Mouse (Mus musculus) lung, postnatal 10 days (tissue): Measurements from ENCODE around the gene Dnajc16.

Experiments
- DNase-seq: peaks from one replicate; pipeline ENCODE4 v3.0.0; 2021

Dnajc16 gene

DNA sequence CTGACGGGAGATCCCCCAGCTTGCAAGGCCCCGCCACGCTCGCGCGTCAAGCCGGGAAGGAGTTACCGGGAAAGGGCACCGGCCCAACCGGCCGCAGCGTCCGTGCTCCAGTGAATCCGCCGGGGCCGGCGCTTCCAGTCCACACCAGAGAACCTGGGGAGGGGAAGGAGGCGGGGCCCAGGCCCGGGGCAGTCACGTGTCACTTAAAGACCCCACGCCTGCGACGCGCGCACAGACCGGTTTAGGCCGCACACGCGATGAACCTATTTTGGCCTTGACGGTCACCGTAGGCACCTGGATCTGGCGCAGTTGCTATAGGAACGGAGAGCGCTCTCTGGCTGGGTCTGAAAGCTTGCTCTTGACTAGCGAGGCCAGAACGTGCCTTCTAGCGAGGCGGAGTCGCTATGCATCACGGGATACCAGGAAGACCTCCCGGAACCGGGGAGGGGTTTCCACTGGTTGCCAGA, at the start of gene Dnajc16:
Gene Dnajc16 (minus strand): TSS at position 408 of the 467 bp plus-strand sequence.
- peak; percentile 98 for DNase-seq

DNA sequence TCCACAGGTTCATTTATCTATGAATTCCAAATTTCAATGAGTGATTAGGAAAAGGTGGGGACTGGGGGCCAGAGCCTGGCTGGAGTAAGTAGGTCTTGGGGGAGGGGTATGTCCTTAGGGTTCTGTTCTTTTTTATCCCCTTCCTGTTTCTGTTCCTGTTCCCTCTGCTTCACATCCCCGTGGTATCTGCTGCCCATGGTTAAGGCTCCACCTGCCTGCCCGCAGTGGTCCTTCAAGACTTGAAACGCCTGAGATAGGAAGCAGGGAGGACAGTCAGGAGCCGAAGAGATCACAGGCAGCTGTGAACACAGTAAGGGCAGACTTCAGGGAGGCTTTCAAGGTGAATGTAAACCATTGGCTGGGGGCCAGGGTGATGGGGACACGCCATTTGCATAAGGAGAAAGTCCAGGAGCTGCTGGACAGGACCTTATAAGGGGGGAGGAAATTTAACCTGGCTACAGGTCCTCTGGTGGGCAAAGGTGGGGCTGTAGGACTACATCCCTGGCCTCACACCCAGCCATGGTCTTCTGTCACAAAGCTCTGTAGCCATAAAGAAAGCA, 43.9 kb upstream of the Dnajc16 start:
- no peak for DNase-seq

DNA sequence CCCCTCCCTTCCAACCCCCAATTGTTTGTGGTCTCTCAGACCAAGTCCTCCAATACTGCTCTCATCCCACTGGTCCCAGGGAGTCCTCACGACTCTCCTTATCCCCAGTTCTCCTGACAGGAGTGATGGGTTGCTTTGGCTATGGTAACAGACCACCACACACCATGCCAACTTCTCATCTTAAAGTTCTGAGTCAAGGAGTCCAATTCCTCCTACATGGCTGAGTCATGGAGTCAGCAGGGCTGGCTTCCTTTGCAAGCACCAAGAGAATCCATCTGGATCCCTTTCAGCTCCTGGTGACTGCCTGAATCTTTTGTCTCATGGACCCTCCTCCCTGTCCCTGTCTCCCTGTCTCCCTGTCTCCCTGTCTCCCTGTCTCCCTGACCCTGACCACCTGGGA, 43.2 kb upstream of the Dnajc16 start:
- no peak for DNase-seq

DNA sequence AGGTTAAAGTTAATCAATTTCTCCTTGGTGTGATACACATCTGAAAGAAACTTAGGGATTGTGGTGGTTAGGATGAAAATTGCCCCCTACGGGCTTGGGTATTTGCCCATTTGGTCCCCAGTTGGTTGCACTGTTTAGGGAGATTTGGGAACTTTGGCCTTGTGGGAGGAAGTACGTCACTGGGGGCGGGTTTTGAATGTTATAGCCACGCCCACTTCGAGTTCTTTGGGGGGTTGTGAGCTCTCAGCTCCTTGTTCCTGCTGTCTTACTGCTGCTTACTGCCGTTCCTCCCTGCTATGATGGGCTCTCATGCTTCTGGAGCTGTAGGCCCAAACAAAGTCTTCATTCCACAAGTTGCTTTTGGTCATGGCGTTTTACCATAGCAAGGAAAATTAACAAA, 40.6 kb upstream of the Dnajc16 start:
- DNase-seq = no peak

DNA sequence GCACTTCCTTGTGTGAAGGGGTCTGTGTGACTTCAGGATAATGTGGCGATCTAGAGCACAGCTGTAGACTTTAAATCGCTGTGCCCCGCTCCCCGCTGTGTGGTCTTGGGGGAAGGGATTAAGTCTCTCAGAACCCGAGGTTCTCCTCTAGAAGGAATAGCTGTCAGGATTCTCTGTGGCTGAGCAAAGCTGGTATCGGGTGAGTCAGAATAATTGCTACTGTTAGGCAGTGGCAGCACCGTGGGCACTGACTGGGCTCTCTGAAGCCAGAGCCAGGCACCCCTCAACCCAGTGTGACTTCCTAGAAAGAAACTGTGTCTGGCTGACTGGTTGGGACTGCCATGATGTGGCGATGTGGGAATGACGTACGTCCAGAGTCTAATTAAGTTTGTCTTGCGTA, 39.6 kb upstream of the Dnajc16 start:
- no peak for DNase-seq

DNA sequence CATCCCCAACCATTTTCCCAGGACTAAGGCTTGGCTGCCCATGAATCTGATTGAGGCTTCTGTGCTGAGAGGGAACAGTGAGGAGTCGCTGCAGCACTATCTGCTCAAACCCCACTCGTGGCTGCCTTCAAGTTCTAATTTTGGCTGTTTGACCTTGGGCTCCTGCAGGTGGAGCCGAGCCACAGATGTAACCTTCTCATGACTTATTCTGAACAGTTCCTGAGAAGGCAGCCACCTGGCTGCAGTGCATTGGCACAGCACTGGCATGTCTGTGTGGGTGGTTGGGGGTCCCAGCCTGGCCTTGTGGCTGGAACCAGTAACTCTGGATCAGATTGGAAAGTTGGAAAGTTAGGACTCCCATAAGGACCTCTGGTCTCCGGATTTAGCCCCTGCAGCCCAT, 37.4 kb upstream of the Dnajc16 start:
- no peak for DNase-seq

DNA sequence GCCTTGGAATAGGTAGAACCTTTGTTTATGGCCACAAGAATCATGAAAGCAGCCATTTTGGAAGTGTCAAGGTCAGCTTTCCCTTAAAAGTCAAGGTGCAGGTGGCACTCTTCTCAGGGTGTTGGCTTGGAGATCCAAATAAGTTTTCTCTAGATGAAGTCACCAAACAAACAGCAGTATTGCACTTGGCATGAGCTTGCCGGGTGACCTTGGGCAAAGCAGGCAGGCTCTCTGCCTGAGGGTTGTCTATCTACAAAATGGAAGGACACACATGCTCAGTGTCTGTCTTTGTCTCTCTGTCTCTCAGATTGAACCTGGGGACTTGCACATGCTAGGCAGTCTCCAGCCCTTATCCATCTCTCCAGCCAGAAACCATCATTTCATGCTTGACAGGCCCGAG, 36.7 kb upstream of the Dnajc16 start:
- no peak for DNase-seq

DNA sequence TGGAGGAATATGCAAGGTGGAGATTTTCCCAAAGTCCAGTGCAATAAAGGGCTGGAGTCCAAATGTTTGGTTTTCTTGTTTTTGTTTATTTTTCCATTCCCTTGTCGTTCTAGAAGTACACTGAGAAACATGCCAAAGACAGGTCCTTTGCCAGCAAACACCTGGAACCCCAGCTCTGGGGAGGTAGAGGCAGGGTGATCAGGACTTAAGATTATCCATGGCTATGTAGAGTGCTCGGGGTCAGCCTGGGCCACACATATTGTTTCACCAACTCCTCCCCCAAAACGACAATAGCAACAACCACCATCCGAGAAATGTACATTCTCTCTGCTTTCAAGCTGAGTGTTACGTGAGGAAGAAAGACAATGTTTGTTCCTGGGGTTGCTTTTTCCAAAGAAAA, 35.3 kb upstream of the Dnajc16 start, which contains the start of gene Cela2a:
Gene Cela2a (minus strand): TSS at position 101 of the 400 bp plus-strand sequence.
- DNase-seq = no peak

DNA sequence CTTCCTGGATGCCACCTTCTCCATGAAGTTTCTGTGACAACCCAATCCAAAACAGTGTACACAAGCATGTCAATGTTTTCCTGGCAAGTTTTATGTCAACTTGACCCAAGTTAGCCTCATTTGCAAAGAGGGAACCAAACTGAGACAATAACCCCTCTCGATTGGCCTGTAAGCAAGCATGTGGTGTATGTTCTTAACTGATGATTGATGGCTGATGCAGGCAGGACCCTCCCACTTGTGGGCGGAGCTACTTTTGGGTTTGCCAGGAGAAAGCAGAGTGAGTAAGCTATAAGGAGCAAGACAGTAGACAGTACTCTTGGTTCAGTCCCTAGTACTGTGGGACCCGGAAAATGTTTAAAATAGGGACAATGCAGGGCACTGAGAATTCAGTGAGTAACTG, 32.2 kb upstream of the Dnajc16 start:
- peak; percentile 60 for DNase-seq

DNA sequence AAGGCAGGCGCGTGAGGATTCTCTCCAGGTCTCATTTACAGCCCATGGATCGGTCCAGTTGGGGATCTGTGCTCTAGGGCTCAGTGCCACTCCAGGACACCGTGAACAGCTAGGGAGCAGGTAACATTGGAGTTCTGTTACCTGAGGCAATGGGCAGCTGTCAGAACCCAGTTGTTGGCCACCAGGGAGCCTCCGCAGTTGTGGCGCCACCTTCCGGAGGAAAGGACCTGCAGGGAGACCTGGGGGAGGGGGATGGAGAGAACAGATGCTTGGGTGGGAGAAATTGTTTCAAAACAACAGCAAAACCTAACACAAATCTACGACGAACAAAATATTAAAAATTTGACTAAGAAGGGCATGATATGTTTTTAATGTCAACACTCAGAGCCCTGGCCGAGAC, 31.4 kb upstream of the Dnajc16 start:
- peak; percentile 49 for DNase-seq

DNA sequence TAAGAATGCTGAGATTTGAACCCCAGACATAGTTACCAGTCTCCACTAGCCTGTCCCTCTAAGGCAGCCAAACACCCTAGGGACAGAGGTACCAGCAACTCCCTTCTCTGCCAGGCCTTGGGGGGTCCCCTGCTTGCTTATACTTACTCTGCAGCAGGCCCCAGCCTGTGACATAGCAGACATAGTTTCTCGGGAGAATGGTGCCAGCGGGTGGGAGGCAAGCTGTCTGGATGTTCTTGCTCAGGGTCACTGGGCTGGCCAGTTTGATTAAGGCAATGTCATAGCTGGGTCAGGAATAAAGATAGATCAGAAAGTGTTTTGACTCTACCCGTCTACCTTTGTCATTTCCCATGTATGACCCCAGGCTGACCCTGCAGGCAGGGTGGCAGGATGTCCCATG, 30.4 kb upstream of the Dnajc16 start:
- no peak for DNase-seq

DNA sequence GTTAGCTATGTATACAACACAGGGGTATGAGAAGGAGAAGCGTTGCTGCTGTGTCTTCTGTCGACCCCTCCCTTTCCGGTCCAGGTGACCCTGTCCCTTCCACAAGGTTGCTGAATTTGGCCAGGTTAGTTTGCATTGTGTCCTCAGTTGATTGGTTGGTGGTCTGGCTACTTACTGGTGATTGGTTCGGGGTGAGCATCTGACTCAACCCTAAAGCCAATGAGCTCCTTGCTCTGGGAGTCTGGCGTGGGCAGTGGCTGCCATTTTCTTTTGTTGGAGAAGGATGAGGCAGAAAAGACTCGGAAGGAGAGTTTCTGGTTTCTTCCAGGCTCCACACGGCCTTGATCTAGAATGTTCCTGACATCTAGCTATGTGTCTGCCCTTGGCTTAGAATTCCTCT, 28.6 kb upstream of the Dnajc16 start:
- no peak for DNase-seq

DNA sequence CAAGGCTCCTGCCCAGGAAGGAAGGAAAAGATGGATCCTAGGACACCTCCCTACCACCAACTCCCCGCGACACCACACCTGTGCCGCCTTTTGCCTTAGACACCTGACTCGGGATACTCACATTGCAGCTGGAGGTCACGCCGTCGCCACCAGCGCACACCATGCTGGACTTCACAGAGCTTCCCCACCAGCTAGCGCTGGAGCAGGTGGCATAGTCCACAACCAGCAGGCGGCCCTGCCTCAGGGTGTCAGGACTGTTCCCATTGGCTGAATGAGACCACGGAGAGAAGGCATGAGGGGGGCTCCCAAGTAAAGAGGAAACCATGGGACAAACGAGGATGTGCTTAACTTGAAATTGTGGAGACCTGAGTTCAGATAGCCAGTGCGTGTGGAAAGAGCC, 28.1 kb upstream of the Dnajc16 start:
- DNase-seq = no peak

DNA sequence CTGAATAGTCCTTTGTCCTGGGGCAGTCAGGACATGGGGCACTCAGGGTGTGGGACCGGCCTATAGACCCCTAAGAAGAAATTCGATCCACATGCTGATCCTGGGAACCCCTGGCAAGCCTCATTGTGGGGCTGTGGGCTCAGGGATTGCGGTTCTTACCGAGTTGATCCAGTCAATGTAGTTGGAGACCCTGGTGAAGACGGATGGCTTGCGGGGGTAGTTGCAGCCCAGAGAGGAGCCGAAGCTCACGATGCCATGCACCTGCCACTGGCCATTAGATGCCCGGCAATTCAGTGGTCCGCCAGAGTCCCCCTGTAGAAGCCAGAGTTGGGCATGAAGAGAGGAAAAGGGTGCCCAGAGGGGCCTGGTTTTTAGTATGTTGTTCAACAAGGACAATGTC, 27.0 kb upstream of the Dnajc16 start:
- DNase-seq = no peak

DNA sequence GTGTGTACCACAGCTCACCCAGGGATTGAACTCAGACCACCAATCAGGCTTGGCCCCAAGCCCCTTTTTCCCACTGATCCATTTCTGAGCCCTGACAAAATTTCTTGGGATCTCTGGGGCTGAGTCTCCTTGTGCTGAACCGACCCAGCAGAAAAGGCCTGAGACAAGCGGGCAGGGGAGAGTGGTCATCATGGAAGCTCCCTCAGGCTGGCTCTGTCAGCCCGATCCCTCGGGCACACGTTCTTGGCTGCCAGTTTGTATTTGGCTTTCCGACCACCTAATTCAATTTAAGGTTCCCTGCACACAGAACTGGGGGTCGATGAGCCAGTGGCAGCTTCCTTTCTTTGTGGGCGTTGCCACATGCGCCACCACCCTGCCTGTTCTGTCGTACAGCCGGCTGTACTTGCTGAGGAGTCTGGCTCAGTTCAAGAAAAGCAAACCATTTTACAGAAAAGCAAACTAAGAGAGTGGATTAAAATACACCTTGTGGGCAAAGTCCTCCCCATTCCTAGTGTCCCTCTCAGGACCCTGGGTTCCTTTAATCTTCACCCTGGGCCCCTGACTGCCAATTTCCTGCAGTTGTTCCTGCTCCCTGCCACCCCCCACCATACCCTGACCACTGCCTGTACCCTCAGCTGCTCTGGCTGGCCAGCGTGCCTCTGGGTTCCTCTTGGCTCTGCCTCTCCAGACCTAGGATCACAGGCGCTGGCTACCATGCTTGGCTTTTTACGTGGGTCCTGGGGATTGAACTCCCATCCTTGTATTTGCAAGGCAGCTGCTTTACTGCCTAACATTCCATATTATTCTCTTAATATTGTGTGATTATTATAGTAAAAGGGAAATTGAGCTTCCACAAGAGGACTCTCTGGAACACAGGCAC, 26.3 kb upstream of the Dnajc16 start:
- DNase-seq = no peak

DNA sequence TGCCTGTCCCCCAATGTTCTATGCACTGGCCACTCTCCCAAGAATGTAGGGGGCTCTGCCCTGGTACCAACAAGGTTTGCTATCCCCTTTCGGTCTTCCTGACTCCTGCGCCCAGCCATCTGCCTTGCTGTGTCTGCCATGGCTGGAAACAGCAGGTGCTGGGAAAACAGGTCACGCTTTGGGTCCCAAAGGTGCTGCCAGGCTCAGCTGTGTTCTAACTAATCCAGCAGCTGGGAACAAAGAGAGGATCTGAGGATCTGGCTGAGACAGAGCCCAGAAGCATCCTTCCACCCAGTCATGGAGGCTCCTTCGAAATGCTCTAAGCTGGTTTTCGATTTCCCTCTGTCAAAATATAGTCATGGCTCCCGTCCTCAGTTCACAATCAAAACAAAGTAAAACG, 25.5 kb upstream of the Dnajc16 start:
- no peak for DNase-seq

DNA sequence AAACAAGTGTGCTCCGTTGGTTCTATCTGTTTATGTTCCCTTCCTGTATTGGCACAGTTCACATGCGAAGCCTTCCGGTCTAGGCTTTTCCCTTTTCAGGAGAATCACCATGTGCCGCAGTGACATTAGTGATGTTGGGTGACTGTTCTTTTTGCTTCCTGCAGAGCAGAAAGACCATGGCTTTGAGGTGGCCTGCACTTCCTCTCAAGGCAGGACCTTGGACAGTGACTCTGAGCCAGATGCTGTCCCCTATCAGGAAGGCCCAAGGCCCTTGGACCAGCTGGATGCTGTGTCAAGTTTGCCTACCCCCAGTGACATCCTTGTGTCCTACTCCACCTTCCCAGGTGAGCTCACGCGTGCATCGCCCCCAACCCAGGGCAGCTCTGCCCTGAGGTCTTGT, 20.6 kb upstream of the Dnajc16 start:
- no peak for DNase-seq

DNA sequence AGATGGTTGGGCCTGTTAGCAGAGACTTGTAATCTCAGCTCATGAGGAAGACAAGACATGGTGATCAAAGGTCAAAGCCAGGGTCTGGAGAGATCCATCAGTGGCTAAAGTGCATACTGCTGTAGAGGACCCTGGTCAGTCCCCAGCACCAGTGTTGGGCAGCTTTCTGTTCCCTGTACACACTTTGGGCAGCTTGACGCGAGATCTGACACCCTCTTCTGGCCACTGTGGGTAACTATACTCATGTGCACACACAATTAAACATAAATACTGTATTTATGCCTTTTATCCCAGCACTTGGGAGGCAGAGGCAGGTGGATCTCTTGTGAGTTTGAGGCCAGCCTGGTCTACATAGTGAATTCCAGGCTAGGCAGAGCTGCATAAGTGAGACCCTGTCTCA, 20.2 kb upstream of the Dnajc16 start:
- no peak for DNase-seq

DNA sequence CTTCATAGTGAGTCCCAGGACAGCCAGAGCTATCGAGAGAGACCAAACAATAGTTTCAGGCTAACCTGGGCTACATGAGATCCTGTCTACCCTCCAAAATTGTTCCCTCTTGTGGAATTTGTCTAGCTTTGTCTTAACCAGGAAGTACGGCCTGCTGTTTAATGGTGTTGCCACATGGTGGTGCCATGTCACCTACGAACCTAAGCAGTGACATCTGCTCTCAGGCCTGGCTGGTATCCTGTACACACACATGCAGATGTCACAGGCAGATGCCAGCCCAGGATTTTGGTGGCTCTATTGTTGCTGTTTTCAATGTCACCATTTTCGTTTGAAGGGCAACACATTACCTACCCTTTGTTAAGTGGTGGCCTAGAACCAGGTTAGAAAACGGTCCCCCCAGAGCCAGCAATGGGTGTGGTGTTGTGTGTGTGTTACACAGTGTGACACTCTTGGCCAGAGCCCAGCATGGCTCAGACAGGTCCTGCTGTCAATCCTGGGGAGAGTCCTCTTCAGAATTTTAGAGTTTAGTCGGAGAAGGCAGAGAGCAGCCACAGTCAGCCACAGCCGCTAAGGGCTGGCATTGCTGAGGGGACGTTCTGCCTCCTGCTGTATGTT, 19.2 kb upstream of the Dnajc16 start:
- peak; percentile 29 for DNase-seq

DNA sequence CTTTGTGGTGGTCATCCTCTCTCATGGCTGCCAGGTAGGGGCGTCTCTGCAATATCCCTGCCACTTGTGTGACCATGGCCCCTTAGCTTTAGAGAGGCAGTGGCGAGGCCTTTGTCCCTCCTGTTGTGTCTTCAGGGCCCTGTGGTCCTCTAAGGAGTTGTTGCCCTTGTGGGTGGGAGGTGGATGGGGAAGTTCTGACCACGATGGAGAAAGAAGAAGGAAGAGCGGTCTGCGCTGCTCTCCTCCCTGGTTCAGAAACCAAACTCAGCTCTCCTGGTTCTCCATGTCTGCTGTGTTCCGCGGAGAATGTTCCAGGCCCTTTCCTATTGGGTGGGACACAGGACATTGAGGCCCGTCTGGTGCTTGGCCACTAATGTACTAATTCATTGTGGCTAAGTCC, 15.2 kb upstream of the Dnajc16 start:
- DNase-seq = no peak

DNA sequence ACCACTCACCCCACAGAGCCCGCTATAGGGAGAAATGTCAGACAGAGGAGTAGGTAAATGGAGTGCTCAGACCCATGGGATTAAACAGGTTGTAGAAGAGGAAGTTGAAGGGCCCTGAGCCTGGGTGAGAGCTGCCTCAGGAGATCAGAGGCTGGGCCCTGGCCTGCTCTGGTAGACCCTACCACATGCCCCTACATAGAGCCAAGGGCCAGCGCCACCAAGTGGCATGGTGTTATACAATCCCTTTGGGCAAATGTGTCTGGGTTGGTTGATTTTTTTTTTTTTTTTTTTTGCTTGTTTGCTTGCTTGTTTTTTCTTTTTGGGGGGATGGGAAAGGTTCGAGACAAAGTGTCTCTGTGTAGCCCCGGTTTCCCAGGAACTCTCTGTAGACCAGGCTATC, 13.4 kb upstream of the Dnajc16 start:
- no peak for DNase-seq

DNA sequence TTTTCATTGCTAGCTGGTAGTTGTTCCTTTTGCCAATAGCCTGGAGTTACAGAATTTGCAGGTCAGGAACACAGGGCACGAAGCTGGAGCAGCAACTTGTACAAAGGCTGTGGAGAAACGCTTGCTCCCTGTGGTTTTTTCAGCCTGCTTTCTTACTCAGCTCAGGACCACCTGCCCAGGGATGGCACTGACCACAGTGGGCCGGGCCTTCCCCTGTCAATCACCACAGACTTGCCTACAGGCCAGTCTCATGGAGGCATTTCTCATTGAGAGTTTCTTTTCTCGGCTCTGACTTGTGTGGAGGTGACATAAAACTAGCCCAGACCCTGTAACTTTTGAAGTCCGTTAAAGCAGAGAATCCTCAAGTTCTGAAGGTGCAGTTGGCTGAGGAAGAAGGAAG, 6.8 kb upstream of the Dnajc16 start:
- no peak for DNase-seq

DNA sequence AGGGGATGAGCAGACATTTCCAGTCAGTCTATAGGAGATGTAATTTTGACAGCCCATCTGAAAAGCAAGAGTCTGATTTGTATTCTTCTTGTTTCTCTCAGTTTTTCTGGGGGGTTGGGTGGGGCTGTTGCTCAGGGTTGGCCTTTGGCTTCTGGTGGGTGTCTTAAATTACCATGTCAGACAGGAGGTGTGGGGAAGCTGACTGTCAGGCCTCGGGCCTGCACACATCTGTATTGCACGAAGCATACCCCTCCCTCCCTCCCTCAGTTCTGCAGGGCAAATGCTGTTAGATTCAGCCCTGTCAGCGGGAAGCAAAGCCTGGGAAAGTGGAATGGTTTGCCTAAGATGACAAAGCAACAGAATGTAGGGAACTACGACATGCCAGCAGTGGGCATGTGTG, 6.2 kb upstream of the Dnajc16 start:
- DNase-seq = no peak

DNA sequence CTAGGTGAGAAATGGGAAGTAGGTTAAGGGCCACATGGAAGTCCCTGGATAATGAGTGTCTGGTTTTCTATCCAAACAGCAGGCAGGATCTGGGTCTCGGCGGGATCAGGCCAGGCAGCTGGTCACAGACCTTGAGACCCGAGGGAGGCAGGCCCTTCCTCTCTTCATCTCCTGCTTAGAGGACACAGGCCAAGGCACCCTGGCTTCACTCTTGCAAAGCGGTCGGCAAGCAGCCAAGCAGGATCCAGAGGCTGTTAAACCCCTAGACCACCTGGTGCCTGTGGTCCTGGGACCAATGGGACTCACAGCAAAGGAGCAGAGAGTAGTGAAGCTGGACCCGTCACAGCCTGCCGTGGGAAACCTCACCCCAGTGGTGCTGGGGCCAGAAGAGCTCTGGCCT, 5.6 kb upstream of the Dnajc16 start:
- DNase-seq = no peak
